Comparison of ENCODE assay signal across 24 mouse cellular contexts in genomic region chr11:34113760-34114159, GRCm38 (mm10). TPM values are rescaled to one million over a fixed set of nuclear protein-coding genes. Genes with fewer than 3 reads are reported as not detected.
A peak's percentile ranks its signal among the peaks of the same experiment; 100 is the strongest.
DNase-seq lines count a peak whose midpoint lies in the region; ATAC-seq and TF ChIP-seq lines count a peak whose summit lies in the region.
"Had no signal": no experiment of that assay in that cellular context is flagged by ENCODE, and none has a peak within 500 bp of the region (broad histone marks: within the 10 kb centered on the region; RNA-seq: fewer than 3 reads in every experiment).

No protein-coding gene starts in this region.

- 60% methylated on average over 2 of the region's 2 CpGs for WGBS in neural tube, embryonic 11.5 days
- WGBS in forebrain, postnatal 0 days, result 42% methylated on average over 2 of the region's 2 CpGs
- WGBS in hindbrain, embryonic 16.5 days, result 37% methylated on average over 2 of the region's 2 CpGs

- 0 out of 2 replicates have a peak, but pooled peaks have one; percentile 25 for ATAC-seq in neural tube, embryonic 11.5 days (ENCODE audit: insufficient read depth, low FRiP score, low TSS enrichment)
- 0 out of 2 replicates have a peak, but pooled peaks have one; percentile 7 for ATAC-seq in forebrain, postnatal 0 days
- ATAC-seq in hindbrain, embryonic 16.5 days, result peak; percentile 14; the same call in 1 of the 2 replicates
- ATAC-seq: inflammation-experienced regulatory T-cells, adult 6 months had no signal

- H3K9ac ChIP-seq in neural tube, embryonic 11.5 days (ENCODE audit: low read length), result no peak overlapping the region
- H3K9ac ChIP-seq in forebrain, postnatal 0 days, result no peak overlapping the region
- no peak overlapping the region for H3K9ac ChIP-seq in hindbrain, embryonic 16.5 days (ENCODE audit: low read depth, low read length)
- H3K9ac ChIP-seq: embryonic facial prominence, embryonic 15.5 days; kidney, embryonic 15.5 days had no signal

- no peaks in the 10 kb centered on the region for H3K36me3 ChIP-seq in neural tube, embryonic 11.5 days (ENCODE audit: control insufficient read depth, insufficient read depth, low read length)
- no peaks in the 10 kb centered on the region for H3K36me3 ChIP-seq in forebrain, postnatal 0 days (ENCODE audit: insufficient read depth)
- H3K36me3 ChIP-seq in hindbrain, embryonic 16.5 days (ENCODE audit: control insufficient read depth, insufficient read depth, low read length), result no peaks in the 10 kb centered on the region
- H3K36me3 ChIP-seq: embryonic facial prominence, embryonic 15.5 days; G1E; kidney, embryonic 15.5 days had no signal

- no peaks in the 10 kb centered on the region for H3K9me3 ChIP-seq in neural tube, embryonic 11.5 days (ENCODE audit: control insufficient read depth, low read length)
- H3K9me3 ChIP-seq in forebrain, postnatal 0 days (ENCODE audit: low read length), result no peaks in the 10 kb centered on the region
- no peaks in the 10 kb centered on the region for H3K9me3 ChIP-seq in hindbrain, embryonic 16.5 days (ENCODE audit: control insufficient read depth, low read length)
- H3K9me3 ChIP-seq: embryonic facial prominence, embryonic 15.5 days; kidney, embryonic 15.5 days had no signal

- H3K27me3 ChIP-seq in neural tube, embryonic 11.5 days (ENCODE audit: control insufficient read depth, insufficient read depth, low read length), result no peaks in the 10 kb centered on the region
- H3K27me3 ChIP-seq in forebrain, postnatal 0 days (ENCODE audit: insufficient read depth, low read length), result no peaks in the 10 kb centered on the region
- H3K27me3 ChIP-seq in hindbrain, embryonic 16.5 days (replicated peaks; ENCODE audit: control insufficient read depth, insufficient read depth, low read length), result no peaks in the 10 kb centered on the region
- H3K27me3 ChIP-seq: embryonic facial prominence, embryonic 15.5 days; kidney, embryonic 15.5 days had no signal

- H3K27ac ChIP-seq in neural tube, embryonic 11.5 days (ENCODE audit: low read depth, low read length), result peak overlapping the region; percentile 20; the same call in 1 of the 2 replicates
- H3K27ac ChIP-seq in forebrain, postnatal 0 days (ENCODE audit: low read depth, low read length), result no peak overlapping the region
- peak overlapping the region; percentile 19 for H3K27ac ChIP-seq in hindbrain, embryonic 16.5 days (ENCODE audit: low read depth, low read length)
- H3K27ac ChIP-seq: embryonic facial prominence, embryonic 15.5 days; heart, adult 2 months; kidney, embryonic 15.5 days had no signal

- no peak overlapping the region for H3K4me2 ChIP-seq in neural tube, embryonic 11.5 days (ENCODE audit: low read depth)
- no peak overlapping the region for H3K4me2 ChIP-seq in forebrain, postnatal 0 days (ENCODE audit: low read depth)
- H3K4me2 ChIP-seq in hindbrain, embryonic 16.5 days (ENCODE audit: low read length), result no peak overlapping the region
- H3K4me2 ChIP-seq: embryonic facial prominence, embryonic 15.5 days; kidney, embryonic 15.5 days had no signal

- no peaks in the 10 kb centered on the region; the same call in 1 of the 2 replicates for H3K4me1 ChIP-seq in neural tube, embryonic 11.5 days (ENCODE audit: control insufficient read depth, insufficient read depth, low read length)
- no peaks in the 10 kb centered on the region for H3K4me1 ChIP-seq in forebrain, postnatal 0 days (ENCODE audit: insufficient read depth)
- H3K4me1 ChIP-seq in hindbrain, embryonic 16.5 days (ENCODE audit: control insufficient read depth, insufficient read depth, low read depth, low read length), result peaks cover 12% of the 10 kb centered on the region
- H3K4me1 ChIP-seq: kidney, embryonic 15.5 days had no signal

- DNase-seq in neural tube, embryonic 11.5 days (ENCODE audit: low spot score), result no peak
- DNase-seq in neural tube, embryonic 10.5 days (ENCODE audit: extremely low spot score, low spot score), result no peak
- DNase-seq in forebrain, postnatal 0 days, result no peak
- peak; percentile 24 for DNase-seq in testis, postnatal 14 days (ENCODE audit: low spot score)
- DNase-seq in spleen, postnatal 14 days (ENCODE audit: low spot score in 2 of 2), result no peak
- no peak for DNase-seq in adrenal gland, postnatal 36 days
- DNase-seq: adrenal gland, adult 8-10 months; embryo, embryonic 11 days; gastrocnemius, postnatal 10 days; heart, adult 2 months; lung, adult 18-20 months; right cerebral cortex, postnatal 25 days; thymus, postnatal 4 days had no signal

- no peak overlapping the region for H3K4me3 ChIP-seq in neural tube, embryonic 11.5 days (ENCODE audit: low read depth, low read length)
- no peak overlapping the region for H3K4me3 ChIP-seq in forebrain, postnatal 0 days (ENCODE audit: low read depth, low read length)
- no peak overlapping the region for H3K4me3 ChIP-seq in hindbrain, embryonic 16.5 days (ENCODE audit: low read length)
- H3K4me3 ChIP-seq: embryonic facial prominence, embryonic 15.5 days; heart, adult 2 months; kidney, embryonic 15.5 days had no signal

- TF ChIP-seq CTCF in forebrain, postnatal 0 days (IDR thresholded peaks at IDR 0.05; ENCODE audit: low read depth), result no peak

RNA-seq across cellular contexts. Expression of gene 4930469K13Rik, which starts 15.4 kb away (rescaled TPM):
- 2.9 and 4.8 TPM in 2 replicates for polyA plus RNA-seq in neural tube, embryonic 11.5 days (2014; fragmentation: Nextera tagmentation; extraction: Ambion mirVana)
- total RNA-seq in forebrain, postnatal 0 days (2014; rRNA removed), result not detected in 2 replicates
- not detected in 2 replicates for polyA plus RNA-seq in forebrain, postnatal 0 days (2015; fragmentation: Nextera tagmentation; extraction: Ambion mirVana)
- polyA plus RNA-seq in hindbrain, embryonic 16.5 days (2015; fragmentation: Nextera tagmentation; extraction: Ambion mirVana), result 7.9 and 9.6 TPM in 2 replicates
- total RNA-seq in adrenal gland, postnatal 36 days (2021), result not detected
- total RNA-seq: adrenal gland, adult 8-10 months; G1E; gastrocnemius, postnatal 10 days; heart, adult 2 months; layer of hippocampus, adult 18-20 months; layer of hippocampus, postnatal 36 days; left cerebral cortex, postnatal 4 days; liver, adult 2 months had no signal
- polyA plus RNA-seq: cerebellum, adult 2 months; G1E; heart, adult 2 months; heart, embryonic 16.5 days; liver, adult 2 months had no signal
